Mouse (Mus musculus) liver, embryonic 11.5 days (tissue): ENCODE data around the gene Frmpd1. TPM values are rescaled to one million over a fixed set of nuclear protein-coding genes. Genes with fewer than 3 reads are reported as not detected.
A peak's percentile ranks its signal among the peaks of the same experiment; 100 is the strongest.

Source experiments
- ATAC-seq: fragments of 200-750 bp; cut with Nextera tagmentation; replicated peaks from 2 replicates; pipeline ENCODE4 v1.8.0; 2017; ENCODE audit warnings: moderate number of reproducible peaks, mild to moderate bottlenecking, moderate TSS enrichment, moderate library complexity; ENCODE audit not compliant: low FRiP score
- DNase-seq: peaks from one replicate; pipeline ENCODE4 v3.0.0-alpha.2; 2017; ENCODE audit warnings: low spot score
- H3K27ac ChIP-seq: fragments of 300-500 bp; sonication (generic); 2 replicates; pipeline ENCODE4 v1.5.1; 2014; ENCODE audit warnings: mild to moderate bottlenecking, low read depth, low read length, control low read depth
- H3K27me3 ChIP-seq: fragments of 300-500 bp; sonication (generic); replicated peaks from 2 replicates; pipeline ENCODE4 v1.6.1; 2014; ENCODE audit warnings: low read length, mixed read lengths; ENCODE audit not compliant: control insufficient read depth, insufficient read depth
- H3K36me3 ChIP-seq: fragments of 300-500 bp; sonication (generic); 2 replicates; pipeline ENCODE4 v1.6.1; 2014; ENCODE audit warnings: mild to moderate bottlenecking, low read length, moderate library complexity, mixed read lengths; ENCODE audit not compliant: control insufficient read depth, insufficient read depth
- H3K4me1 ChIP-seq: fragments of 300-500 bp; sonication (generic); replicated peaks from 2 replicates; pipeline ENCODE4 v1.6.1; 2014; ENCODE audit warnings: low read length, mixed read lengths; ENCODE audit not compliant: control insufficient read depth, insufficient read depth
- H3K4me2 ChIP-seq: fragments of 300-500 bp; sonication (generic); 2 replicates; pipeline ENCODE4 v1.6.1; 2014; ENCODE audit warnings: mild to moderate bottlenecking, control low read depth, moderate library complexity
- H3K4me3 ChIP-seq: fragments of 300-500 bp; sonication (generic); 2 replicates; pipeline ENCODE4 v1.5.1; 2014; ENCODE audit warnings: low read depth, low read length, control low read depth
- H3K9ac ChIP-seq: fragments of 300-500 bp; sonication (generic); 2 replicates; pipeline ENCODE4 v1.6.1; 2014; ENCODE audit warnings: low read depth, low read length, control low read depth
- H3K9me3 ChIP-seq: fragments of 300-500 bp; sonication (generic); 2 replicates; pipeline ENCODE4 v1.6.1; 2016; ENCODE audit warnings: low read length, inconsistent platforms, mixed read lengths; ENCODE audit not compliant: control insufficient read depth
- whole genome bisulfite sequencing: fragments of 180-500 bp; shearing (Covaris S2); extraction: QIAGEN DNeasy Blood & Tissue Kit; methylation state at CpG from one replicate; pipeline ENCODE4 v1.1.7; 2014; 5-methylcytosine and 5-hydroxymethylcytosine counted together
- polyA plus RNA-seq: library from polyadenylated mRNA; unstranded; fragments of >200 nt; fragmentation: Nextera tagmentation; extraction: Ambion mirVana; gene quantifications from 2 replicates; pipeline ENCODE4 v1.2.1, GENCODE M21; 2014

Gene Frmpd1
- polyA plus RNA-seq, 1 experiment from 2014 or later: 1.3 TPM

DNA sequence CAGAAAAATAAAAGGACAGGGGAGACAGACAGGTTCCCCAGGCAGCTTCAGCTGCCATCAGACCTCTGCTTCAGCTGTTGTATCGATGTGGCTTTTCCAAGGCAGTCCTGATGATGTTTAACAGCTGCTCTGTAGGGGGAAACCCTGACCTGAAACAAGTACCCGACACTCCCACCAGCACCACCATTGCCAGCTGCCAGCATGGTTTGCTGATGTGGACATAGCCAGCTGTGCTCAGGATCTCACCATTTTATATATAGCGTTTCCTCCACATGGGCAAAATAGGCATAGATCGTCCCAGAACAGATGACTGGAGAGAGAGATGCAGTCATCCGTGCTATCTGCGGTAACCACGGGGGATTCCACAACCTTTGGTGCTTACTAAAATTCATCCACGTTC, 91.1 kb downstream of the Frmpd1 start:
- Histone ChIP-seq H3K4me1 (no peaks in the 10 kb centered on the region), H3K27me3 (no peaks in the 10 kb centered on the region), H3K4me3 (no peak overlapping the region), H3K27ac (no peak overlapping the region), H3K9me3 (no peaks in the 10 kb centered on the region), H3K9ac (no peak overlapping the region), H3K36me3 (no peaks in the 10 kb centered on the region; the same call in 1 of the 2 replicates), H3K4me2 (no peak overlapping the region)
- 85% methylated on average over 8 of the region's 8 CpGs for WGBS
- DNase-seq (no peak), ATAC-seq (no peak)

DNA sequence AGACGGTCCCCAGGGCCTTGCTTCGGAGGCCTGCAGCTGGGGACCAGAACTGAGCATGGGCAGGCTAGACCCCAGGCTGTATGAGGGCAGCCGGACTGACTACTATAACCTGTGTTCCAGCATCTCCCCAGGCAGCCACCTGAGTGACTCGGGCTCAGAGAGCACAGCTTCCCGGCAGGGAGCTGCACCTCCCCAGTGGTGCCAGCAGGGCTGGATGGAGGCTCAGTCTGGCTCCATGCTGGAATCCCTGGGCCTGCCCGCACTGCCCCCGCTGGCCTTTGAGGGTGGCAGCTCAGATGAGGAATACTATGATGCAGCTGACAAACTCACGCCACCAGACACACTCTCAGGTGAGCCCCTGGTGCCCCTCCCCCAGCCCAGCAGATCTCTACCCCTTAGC, 94.6 kb downstream of the Frmpd1 start:
- DNase-seq (no peak), ATAC-seq (no peak)
- 59% methylated on average over 8 of the region's 8 CpGs for WGBS
- Histone ChIP-seq H3K36me3 (no peaks in the 10 kb centered on the region; the same call in 1 of the 2 replicates), H3K4me1 (no peaks in the 10 kb centered on the region), H3K4me2 (no peak overlapping the region), H3K27ac (no peak overlapping the region), H3K4me3 (no peak overlapping the region), H3K9ac (no peak overlapping the region), H3K27me3 (no peaks in the 10 kb centered on the region), H3K9me3 (no peaks in the 10 kb centered on the region)

DNA sequence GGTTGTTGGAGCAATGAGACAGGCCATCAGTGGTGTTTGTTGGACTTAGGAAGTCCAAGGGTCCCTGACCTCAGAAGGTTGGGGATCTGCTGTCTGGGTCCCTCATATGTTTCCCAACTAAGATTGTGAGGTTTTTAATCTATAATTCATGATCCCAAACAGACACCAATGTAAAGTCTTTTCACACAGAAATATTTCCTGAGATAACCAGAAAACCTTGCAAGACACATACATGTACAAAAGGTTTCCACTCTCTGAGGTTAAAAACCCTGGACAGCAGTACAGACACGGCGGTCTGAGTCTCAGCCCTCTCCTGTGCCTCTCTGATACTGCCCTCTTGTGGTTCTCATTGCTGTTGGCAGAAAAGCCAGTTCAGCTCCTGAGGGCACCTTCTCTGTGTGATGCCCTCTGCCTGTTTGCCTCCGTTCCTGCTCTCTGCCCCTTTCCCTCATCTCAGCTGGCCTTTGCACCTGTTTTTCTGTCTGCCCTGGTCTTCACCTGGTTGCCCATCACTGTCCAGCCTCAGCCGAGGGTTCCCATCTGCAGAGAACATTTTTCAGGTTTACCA, 95.4 kb downstream of the Frmpd1 start:
- H3K4me3 ChIP-seq: no peak overlapping the region
- ATAC-seq (0 out of 2 replicates have a peak, but pooled peaks have one; percentile 47), DNase-seq (no peak)
- no peak overlapping the region for H3K27ac ChIP-seq
- no peak overlapping the region for H3K9ac ChIP-seq
- WGBS: 16% methylated on average over 4 of the region's 4 CpGs
- no peaks in the 10 kb centered on the region for H3K4me1 ChIP-seq
- H3K27me3 ChIP-seq: no peaks in the 10 kb centered on the region
- H3K4me2 ChIP-seq: no peak overlapping the region
- H3K36me3 ChIP-seq: no peaks in the 10 kb centered on the region; the same call in 1 of the 2 replicates
- H3K9me3 ChIP-seq: no peaks in the 10 kb centered on the region

DNA sequence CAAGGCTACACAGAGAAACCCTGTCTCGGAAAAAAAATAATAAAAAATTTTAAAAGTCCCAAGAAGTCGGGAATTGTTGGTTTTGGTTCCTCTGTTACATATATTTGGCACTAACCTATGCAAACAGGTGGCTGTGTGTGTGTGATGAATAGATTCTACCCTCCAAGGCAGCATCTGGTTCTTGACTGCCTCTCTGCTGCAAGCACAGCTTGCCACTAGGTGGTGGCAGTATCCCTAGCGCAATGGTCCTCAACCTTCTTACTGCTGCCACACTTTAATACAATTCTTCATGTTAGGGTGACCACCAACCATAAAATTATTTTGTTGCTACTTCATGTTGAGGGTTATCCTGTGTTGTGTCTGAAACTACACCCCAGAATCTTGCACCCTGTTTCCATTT, 101.6 kb downstream of the Frmpd1 start:
- DNase-seq: no peak
- Histone ChIP-seq H3K27me3 (no peaks in the 10 kb centered on the region), H3K4me2 (no peak overlapping the region), H3K9me3 (no peaks in the 10 kb centered on the region), H3K4me1 (no peaks in the 10 kb centered on the region), H3K9ac (no peak overlapping the region), H3K27ac (no peak overlapping the region), H3K36me3 (no peaks in the 10 kb centered on the region), H3K4me3 (no peak overlapping the region)
- ATAC-seq: no peak
- WGBS: 44% methylated on average over 3 of the region's 3 CpGs

DNA sequence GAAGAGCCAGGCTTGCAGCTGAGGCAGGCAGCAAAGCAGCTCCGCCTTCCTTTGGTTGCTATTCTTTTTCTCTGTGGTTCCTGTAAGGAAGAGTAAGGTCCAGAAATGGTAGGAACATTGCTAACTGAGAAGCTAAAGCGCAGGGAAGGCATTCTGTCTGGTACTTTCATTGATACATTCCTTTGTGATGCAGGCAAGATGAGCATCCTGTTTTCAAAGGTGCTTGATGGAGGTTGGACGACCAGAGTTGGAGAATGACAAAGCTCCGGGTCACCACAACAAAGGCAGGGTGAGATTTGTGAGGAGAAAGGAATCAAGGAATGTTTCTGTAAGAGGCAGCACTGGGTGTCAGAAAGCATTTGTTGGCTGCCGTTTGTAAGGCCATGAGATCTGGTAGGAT, 103.2 kb downstream of the Frmpd1 start:
- Histone ChIP-seq H3K27ac (no peak overlapping the region), H3K4me3 (no peak overlapping the region), H3K4me2 (no peak overlapping the region), H3K4me1 (no peaks in the 10 kb centered on the region), H3K27me3 (no peaks in the 10 kb centered on the region), H3K9ac (no peak overlapping the region), H3K36me3 (no peaks in the 10 kb centered on the region), H3K9me3 (no peaks in the 10 kb centered on the region)
- WGBS: 66% methylated on average over 5 of the region's 5 CpGs
- ATAC-seq (no peak), DNase-seq (no peak)

DNA sequence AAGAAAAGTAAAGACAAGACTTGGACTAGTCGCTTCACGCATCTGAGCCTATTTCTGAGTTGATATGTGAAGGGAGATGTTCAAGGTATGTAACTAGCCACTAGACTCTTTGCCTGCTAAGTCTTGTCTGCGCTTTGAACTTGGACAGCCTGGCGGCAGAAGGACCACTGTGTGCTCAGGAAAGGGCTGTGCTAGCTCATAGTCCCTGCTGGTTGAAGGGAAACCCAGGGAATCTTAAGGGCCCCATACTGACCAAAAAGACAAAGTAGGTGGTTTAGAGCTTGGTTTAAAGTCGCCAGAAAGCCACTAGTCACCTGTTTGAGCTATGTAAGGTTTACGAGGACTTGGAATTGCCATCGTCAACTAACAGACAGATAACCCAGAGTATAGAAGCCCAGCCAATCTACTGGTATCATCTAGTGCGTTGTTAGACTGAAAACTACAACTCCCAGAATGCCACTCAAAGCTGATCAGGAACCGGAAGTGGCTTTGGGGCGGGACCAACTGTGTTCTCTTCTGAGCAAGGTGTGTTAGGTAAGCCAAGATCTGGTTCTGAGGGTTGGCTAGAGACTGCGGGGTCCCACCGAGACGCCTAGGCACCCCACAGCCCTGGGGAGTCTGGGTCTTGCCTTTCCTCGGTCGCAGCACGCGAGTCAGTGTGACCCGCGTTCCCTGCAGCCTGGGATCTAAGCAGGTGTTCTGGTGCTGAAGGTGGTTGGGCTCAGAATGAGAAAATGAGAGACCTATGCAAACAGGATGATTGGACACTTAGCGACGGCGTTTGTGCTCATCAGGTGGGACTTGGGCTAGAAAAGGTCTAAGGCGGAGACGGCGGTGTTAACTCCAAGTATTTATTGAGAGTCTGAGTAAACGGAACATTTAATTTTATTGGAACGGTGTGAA, 112.2 kb downstream of the Frmpd1 start, which contains the start of gene Trmt10b:
TSS of gene Trmt10b (plus strand) at position 466 of the 903 bp plus-strand sequence.
- Histone ChIP-seq H3K4me2 (peak within 1 kb of the TSS; percentile 81), H3K9me3 (no peaks in the 10 kb centered on the region), H3K4me3 (peak within 1 kb of the TSS; percentile 76), H3K27me3 (no peaks in the 10 kb centered on the region), H3K9ac (peak within 1 kb of the TSS; percentile 72), H3K4me1 (peaks cover 5% of the 10 kb centered on the region; the same call in 1 of the 2 replicates), H3K27ac (0 out of 2 replicates have a peak within 1 kb of the TSS, but pooled peaks have one; percentile 11), H3K36me3 (no peaks in the 10 kb centered on the region)
- WGBS: 19% methylated on average over 27 of the region's 27 CpGs
- peak; percentile 87 for ATAC-seq
- DNase-seq: peak; percentile 74

DNA sequence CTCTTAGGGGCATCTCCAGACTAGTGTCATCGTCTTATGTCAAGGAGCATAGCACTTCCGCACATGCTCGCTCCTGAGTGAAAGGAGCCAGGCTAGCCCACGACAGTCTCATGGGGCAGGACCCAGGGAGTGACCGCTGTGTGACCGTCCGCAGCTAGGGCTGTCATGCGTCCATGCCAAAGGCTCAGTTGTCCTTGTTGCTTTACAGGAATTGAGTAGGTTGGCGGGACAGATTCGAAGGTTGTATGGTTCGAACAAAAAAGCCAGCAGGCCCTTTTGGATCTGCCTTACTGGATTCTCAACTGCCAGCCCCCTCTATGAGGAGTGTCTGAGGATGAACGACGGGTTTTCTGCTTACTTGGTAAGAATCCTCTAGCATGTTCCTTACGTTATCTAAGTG, 120.9 kb downstream of the Frmpd1 start:
- Histone ChIP-seq H3K36me3 (peaks cover 25% of the 10 kb centered on the region), H3K9ac (no peak overlapping the region), H3K4me1 (no peaks in the 10 kb centered on the region), H3K27ac (no peak overlapping the region), H3K27me3 (no peaks in the 10 kb centered on the region), H3K4me2 (no peak overlapping the region), H3K4me3 (no peak overlapping the region), H3K9me3 (no peaks in the 10 kb centered on the region)
- ATAC-seq (no peak), DNase-seq (no peak)
- 94% methylated on average over 14 of the region's 14 CpGs for WGBS

DNA sequence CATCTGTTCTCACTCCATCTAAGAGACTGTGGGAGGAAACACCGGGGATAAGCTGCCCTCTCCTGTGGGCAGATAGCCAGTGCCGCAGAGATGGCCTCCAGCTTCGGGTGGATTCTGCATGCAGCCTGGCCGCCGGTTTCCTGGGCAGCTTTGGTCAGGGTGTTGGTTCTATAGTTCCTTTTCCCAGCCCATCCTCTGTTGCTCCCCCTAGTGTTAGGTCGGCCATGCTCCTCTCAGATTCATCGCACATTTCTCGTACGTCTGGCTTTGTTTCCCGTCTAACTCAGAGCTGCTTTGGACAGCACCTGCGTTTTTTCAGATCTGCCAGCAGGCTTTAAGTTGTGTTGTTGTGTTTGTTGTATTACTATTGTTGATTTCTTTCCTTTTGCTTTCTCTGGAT, 123.4 kb downstream of the Frmpd1 start:
- WGBS: 40% methylated on average over 11 of the region's 11 CpGs
- H3K9ac ChIP-seq: no peak overlapping the region
- no peaks in the 10 kb centered on the region for H3K9me3 ChIP-seq
- no peak overlapping the region for H3K4me2 ChIP-seq
- H3K4me3 ChIP-seq: no peak overlapping the region
- ATAC-seq (no peak), DNase-seq (no peak)
- no peak overlapping the region for H3K27ac ChIP-seq
- H3K27me3 ChIP-seq: no peaks in the 10 kb centered on the region
- peaks cover 18% of the 10 kb centered on the region for H3K36me3 ChIP-seq
- H3K4me1 ChIP-seq: no peaks in the 10 kb centered on the region
